Mouse (Mus musculus) embryonic facial prominence, embryonic 14.5 days (tissue): ENCODE results near the gene P2rx1. TPM values are rescaled to one million over a fixed set of nuclear protein-coding genes. Genes with fewer than 3 reads are reported as not detected.

ENCODE experiments used
- ATAC-seq: fragments of 200-750 bp; cut with Nextera tagmentation; 2 replicates; pipeline ENCODE4 v1.8.0; 2017; ENCODE audit warnings: low read depth, moderate number of reproducible peaks, moderate TSS enrichment
- DNase-seq: peaks from one replicate; pipeline ENCODE4 v3.0.0-alpha.2; 2015; ENCODE audit warnings: low spot score
- H3K27ac ChIP-seq: fragments of 300-500 bp; sonication (generic); replicated peaks from 2 replicates; pipeline ENCODE4 v1.5.1; 2014; ENCODE audit warnings: low read depth, mild to moderate bottlenecking, low read length, moderate library complexity
- H3K27me3 ChIP-seq: fragments of 300-500 bp; sonication (generic); replicated peaks from 2 replicates; pipeline ENCODE4 v1.6.1; 2014; ENCODE audit warnings: low read length; ENCODE audit not compliant: control insufficient read depth, insufficient read depth
- H3K36me3 ChIP-seq: fragments of 300-500 bp; sonication (generic); 2 replicates; pipeline ENCODE4 v1.6.1; 2014; ENCODE audit warnings: low read length, mixed read lengths; ENCODE audit not compliant: control insufficient read depth, insufficient read depth
- H3K4me1 ChIP-seq: fragments of 300-500 bp; sonication (generic); 2 replicates; pipeline ENCODE4 v1.6.1; 2014; ENCODE audit warnings: antibody characterized with exemption, low read length; ENCODE audit not compliant: control insufficient read depth, insufficient read depth
- H3K4me2 ChIP-seq: fragments of 300-500 bp; sonication (generic); 2 replicates; pipeline ENCODE4 v1.6.1; 2014; ENCODE audit warnings: low read depth, mild to moderate bottlenecking, low read length, moderate library complexity, mixed read lengths
- H3K4me3 ChIP-seq: fragments of 300-500 bp; sonication (generic); 2 replicates; pipeline ENCODE4 v1.5.1; 2014; ENCODE audit warnings: low read depth, mild to moderate bottlenecking, low read length
- H3K9ac ChIP-seq: fragments of 300-500 bp; sonication (generic); 2 replicates; pipeline ENCODE4 v1.6.1; 2014; ENCODE audit warnings: low read depth, mild to moderate bottlenecking, low read length, moderate library complexity, mixed read lengths
- H3K9me3 ChIP-seq: fragments of 300-500 bp; sonication (generic); 2 replicates; pipeline ENCODE4 v1.6.1; 2016; ENCODE audit warnings: low read length; ENCODE audit not compliant: control insufficient read depth
- WGBS: fragments of 180-500 bp; shearing (Covaris S2); extraction: QIAGEN DNeasy Blood & Tissue Kit; methylation state at CpG from one replicate; pipeline ENCODE4 v1.1.7; 2014; 5-methylcytosine and 5-hydroxymethylcytosine counted together
- microRNA-seq: library from miRNA; unstranded; fragments of <30 nt; microRNA quantifications from one replicate; pipeline ENCODE4, GENCODE M21; 2016; ENCODE audit warnings: borderline number of aligned reads
- polyA plus RNA-seq: library from polyadenylated mRNA; unstranded; fragments of >200 nt; fragmentation: Nextera tagmentation; extraction: Ambion mirVana; gene quantifications from 2 replicates; pipeline ENCODE4 v1.2.1, GENCODE M21; 2014

Gene P2rx1
- polyA plus RNA-seq, 1 experiment from 2014 or later = 3.0 TPM

DNA sequence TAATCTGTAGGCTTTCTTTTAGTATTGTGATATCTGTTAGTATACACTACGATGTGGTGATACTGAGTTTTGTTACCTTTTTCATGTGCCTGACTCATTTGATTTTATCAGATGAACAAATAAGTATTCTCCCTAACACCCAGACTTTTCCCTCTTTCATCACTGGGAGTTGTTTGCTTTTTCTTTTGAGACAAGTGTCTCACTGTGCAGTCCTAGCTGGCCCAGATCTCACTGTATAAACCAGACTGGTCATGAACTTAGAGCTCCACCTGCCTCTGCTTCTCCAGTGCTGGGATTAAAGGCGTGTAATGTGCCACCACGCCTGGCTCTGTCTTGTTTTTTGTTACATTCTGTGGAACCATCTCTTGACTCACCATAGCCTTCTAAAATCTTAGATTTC is 60.7 kb downstream of the P2rx1 start:
- 84% methylated on average over 3 of the region's 3 CpGs for WGBS
- Histone ChIP-seq H3K4me3 (no peak overlapping the region), H3K9ac (no peak overlapping the region; the same call in 1 of the 2 replicates), H3K9me3 (no peaks in the 10 kb centered on the region), H3K4me1 (no peaks in the 10 kb centered on the region), H3K27me3 (no peaks in the 10 kb centered on the region), H3K4me2 (no peak overlapping the region), H3K36me3 (peaks cover 61% of the 10 kb centered on the region), H3K27ac (no peak overlapping the region)
- DNase-seq (no peak), ATAC-seq (no peak)

GRCm38 (mm10) chr11:73061413-73061812 is 62.5 kb downstream of the P2rx1 start:
- Histone ChIP-seq H3K27me3 (no peaks in the 10 kb centered on the region), H3K9ac (no peak overlapping the region), H3K27ac (no peak overlapping the region), H3K36me3 (peaks cover 54% of the 10 kb centered on the region), H3K9me3 (no peaks in the 10 kb centered on the region), H3K4me3 (no peak overlapping the region), H3K4me1 (no peaks in the 10 kb centered on the region), H3K4me2 (no peak overlapping the region)
- ATAC-seq (no peak), DNase-seq (no peak)
- WGBS = 97% methylated on average over 3 of the region's 3 CpGs

Small RNA genes within 50 kb of the gene (microRNA-seq; reads per million reads assigned to microRNA genes)
- not detected for gene Gm44467

Other genes starting within 250 kb of the P2rx1 start
- 4.5 and 4.6 TPM in 2 replicates for gene Cyb5d2, start 203.0 kb upstream of the P2rx1 start, polyA plus RNA-seq
- 10.3 and 11.8 TPM in 2 replicates for gene Zzef1, start 202.9 kb upstream of the P2rx1 start, polyA plus RNA-seq
- gene Atp2a3, start 37.9 kb upstream of the P2rx1 start, polyA plus RNA-seq = 4.8 and 5.6 TPM in 2 replicates
- gene Camkk1, start 19.9 kb downstream of the P2rx1 start, polyA plus RNA-seq = 6.0 TPM in 2 replicates
- gene Ncbp3, start 48.7 kb downstream of the P2rx1 start, polyA plus RNA-seq = 9.2 and 9.5 TPM in 2 replicates
- gene Itgae, start 91.5 kb downstream of the P2rx1 start, polyA plus RNA-seq = 0.20 and 0.21 TPM in 2 replicates
- gene Haspin, start 139.2 kb downstream of the P2rx1 start, polyA plus RNA-seq = 12.1 and 13.4 TPM in 2 replicates
- gene P2rx5, start 161.3 kb downstream of the P2rx1 start, polyA plus RNA-seq = 1.8 and 2.6 TPM in 2 replicates
- gene Emc6, start 177.9 kb downstream of the P2rx1 start, polyA plus RNA-seq = 107 and 111 TPM in 2 replicates
- gene Tax1bp3, start 178.0 kb downstream of the P2rx1 start, polyA plus RNA-seq = 188 and 213 TPM in 2 replicates
- gene Ctns, start 199.9 kb downstream of the P2rx1 start, polyA plus RNA-seq = 18.8 and 22.0 TPM in 2 replicates
- gene Shpk, start 200.4 kb downstream of the P2rx1 start, polyA plus RNA-seq = 1.6 and 2.8 TPM in 2 replicates
- gene Trpv1, start 235.2 kb downstream of the P2rx1 start, polyA plus RNA-seq = 0.47 and 0.54 TPM in 2 replicates